Mouse (Mus musculus) C2C12 (cell line): ENCODE results near the gene Arfrp1. TPM values are rescaled to one million over a fixed set of nuclear protein-coding genes. Genes with fewer than 3 reads are reported as not detected.
A peak's percentile ranks its signal among the peaks of the same experiment; 100 is the strongest.

ENCODE experiments used
- H3K27me3 ChIP-seq: one replicate; pipeline ENCODE4 v1.6.1; 2011; ENCODE audit not compliant: control insufficient read depth, insufficient read depth, insufficient read length
- H3K36me3 ChIP-seq: one replicate; pipeline ENCODE4 v1.6.1; 2011; ENCODE audit not compliant: control insufficient read depth, insufficient read depth
- H3K4me3 ChIP-seq: one replicate; pipeline ENCODE4 v1.5.1; 2011; ENCODE audit warnings: mild to moderate bottlenecking, control low read depth; ENCODE audit not compliant: poor library complexity, insufficient read depth, severe bottlenecking
- H3K79me2 ChIP-seq: one replicate; pipeline ENCODE4 v1.6.1; 2011; ENCODE audit not compliant: control insufficient read depth, insufficient read depth
- H3K79me3 ChIP-seq: one replicate; pipeline ENCODE4 v1.6.1; 2011; ENCODE audit warnings: low read depth, control low read depth
- H3ac ChIP-seq: one replicate; pipeline ENCODE3; 2011; ENCODE audit warnings: low read depth; ENCODE audit not compliant: control insufficient read depth, insufficient read length
- CEBPB ChIP-seq: IDR thresholded peaks from one replicate; pipeline ENCODE4 v1.6.1; 2011; ENCODE audit warnings: low read depth, mild to moderate bottlenecking, control low read depth, moderate library complexity
- CTCF ChIP-seq: IDR thresholded peaks from one replicate; pipeline ENCODE4 v1.5.1; 2011; ENCODE audit not compliant: control insufficient read depth, insufficient read depth, insufficient read length
- FOSL1 ChIP-seq: IDR thresholded peaks from one replicate; pipeline ENCODE4 v1.8.0; 2011; ENCODE audit warnings: mild to moderate bottlenecking, low read length; ENCODE audit not compliant: poor library complexity, insufficient read depth, severe bottlenecking
- MAX ChIP-seq: IDR thresholded peaks from one replicate; pipeline ENCODE4 v1.6.1; 2011; ENCODE audit warnings: mild to moderate bottlenecking, control low read depth
- MYOD1 ChIP-seq: IDR thresholded peaks from one replicate; pipeline ENCODE4 v1.6.1; 2011; ENCODE audit warnings: low read depth; ENCODE audit not compliant: control insufficient read depth, insufficient read length
- MYOG ChIP-seq: IDR thresholded peaks from one replicate; pipeline ENCODE4 v1.6.1; 2011; ENCODE audit not compliant: control insufficient read depth, insufficient read length; ENCODE audit errors: extremely low read depth
- USF1 ChIP-seq: IDR thresholded peaks from one replicate; pipeline ENCODE4 v1.6.1; 2011; ENCODE audit warnings: low read depth, mild to moderate bottlenecking, control low read depth, moderate library complexity
- polyA plus RNA-seq: library from polyadenylated mRNA; unstranded; fragments of >200 nt; fragmentation: generic; extraction: Trizol; gene quantifications from one replicate; pipeline ENCODE4 v1.2.1, GENCODE M21; 2012; ENCODE audit warnings: missing spikeins

Gene Arfrp1
- polyA plus RNA-seq, 1 experiment: 45.9 TPM

- Histone ChIP-seq H3K79me2 (no peaks in the 10 kb centered on the region), H3K4me3 (no peak overlapping the region), H3K79me3 (no peaks in the 10 kb centered on the region), H3K27me3 (no peaks in the 10 kb centered on the region), H3ac (no peak overlapping the region), H3K36me3 (peaks cover 82% of the 10 kb centered on the region)
- TF ChIP-seq MYOG (no peak), MYOD1 (no peak), USF1 (no peak), MAX (no peak), CTCF (no peak), CEBPB (no peak), FOSL1 (no peak)
These were observed 22.4 kb downstream of the Arfrp1 start for GRCm38 (mm10) chr2:181342766-181343165.

- no peaks in the 10 kb centered on the region for H3K79me3 ChIP-seq
- H3K27me3 ChIP-seq: no peaks in the 10 kb centered on the region
- no peaks in the 10 kb centered on the region for H3K79me2 ChIP-seq
- TF ChIP-seq MYOG (no peak), USF1 (no peak), CTCF (no peak)
- no peak overlapping the region for H3K4me3 ChIP-seq
- peaks cover 79% of the 10 kb centered on the region for H3K36me3 ChIP-seq
- H3ac ChIP-seq: no peak overlapping the region
These were observed 24.8 kb downstream of the Arfrp1 start for GRCm38 (mm10) chr2:181340426-181340825.

DNA sequence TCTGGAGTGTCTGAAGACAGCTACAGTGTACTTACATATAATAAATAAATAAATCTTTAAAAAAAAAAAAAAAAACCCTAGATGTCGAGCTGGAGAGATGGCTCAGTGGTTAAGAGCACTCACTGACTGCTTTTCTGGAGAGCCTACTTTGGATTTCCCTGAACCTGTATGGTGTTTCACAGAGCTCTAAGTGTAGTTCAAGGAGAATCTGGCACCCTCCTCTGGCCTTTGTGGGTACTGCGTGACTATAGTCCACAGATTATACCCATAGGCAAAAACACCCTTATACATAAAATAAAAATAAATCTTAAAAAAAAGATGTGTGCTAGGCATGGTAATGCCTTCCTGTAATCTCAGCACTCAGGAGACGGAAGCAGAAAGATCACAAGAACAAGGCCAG is 31.2 kb downstream of the Arfrp1 start:
- no peak overlapping the region for H3K4me3 ChIP-seq
- peaks cover 1% of the 10 kb centered on the region for H3K79me3 ChIP-seq
- H3K36me3 ChIP-seq: peaks cover 87% of the 10 kb centered on the region
- no peak overlapping the region for H3ac ChIP-seq
- no peaks in the 10 kb centered on the region for H3K79me2 ChIP-seq
- TF ChIP-seq MYOD1 (no peak), MAX (no peak), FOSL1 (no peak), CEBPB (no peak), USF1 (no peak), CTCF (no peak), MYOG (no peak)
- H3K27me3 ChIP-seq: no peaks in the 10 kb centered on the region

GRCm38 (mm10) chr2:181332542-181332941 is 32.7 kb downstream of the Arfrp1 start:
- H3K79me3 ChIP-seq: peaks cover 1% of the 10 kb centered on the region
- no peaks in the 10 kb centered on the region for H3K27me3 ChIP-seq
- H3K36me3 ChIP-seq: peaks cover 88% of the 10 kb centered on the region
- no peaks in the 10 kb centered on the region for H3K79me2 ChIP-seq
- H3K4me3 ChIP-seq: no peak overlapping the region
- no peak for TF ChIP-seq CEBPB
- no peak for TF ChIP-seq MAX
- H3ac ChIP-seq: no peak overlapping the region

GRCm38 (mm10) chr2:181326098-181326497 is 39.1 kb downstream of the Arfrp1 start:
- Histone ChIP-seq H3K79me2 (peaks cover 13% of the 10 kb centered on the region), H3K27me3 (no peaks in the 10 kb centered on the region), H3ac (no peak overlapping the region), H3K79me3 (peaks cover 2% of the 10 kb centered on the region), H3K36me3 (peaks cover 97% of the 10 kb centered on the region), H3K4me3 (no peak overlapping the region)
- TF ChIP-seq CTCF: no peak
- TF ChIP-seq CEBPB: peak; percentile 73

DNA sequence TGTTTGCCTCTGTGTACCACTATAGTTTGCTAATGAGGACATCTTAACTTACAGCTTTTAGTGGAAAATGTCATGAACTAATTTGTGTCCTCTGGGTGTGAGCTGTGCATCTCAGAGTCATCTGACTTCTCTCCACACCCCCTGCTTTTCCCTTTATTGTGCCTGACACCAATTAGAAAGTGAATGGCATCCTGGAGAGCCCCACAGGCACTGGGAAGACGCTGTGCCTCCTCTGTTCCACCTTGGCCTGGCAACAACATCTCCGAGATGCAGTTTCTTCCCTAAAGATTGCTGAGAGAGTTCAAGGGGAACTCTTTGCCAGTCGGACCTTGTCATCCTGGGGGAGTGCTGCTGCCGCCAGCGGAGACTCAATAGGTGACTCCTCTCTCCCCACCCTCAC is 43.1 kb downstream of the Arfrp1 start:
- peaks cover 29% of the 10 kb centered on the region for H3K79me2 ChIP-seq
- H3K27me3 ChIP-seq: no peaks in the 10 kb centered on the region
- no peak for TF ChIP-seq USF1
- no peak for TF ChIP-seq MAX
- TF ChIP-seq MYOG: no peak
- TF ChIP-seq FOSL1: no peak
- no peak for TF ChIP-seq MYOD1
- H3K36me3 ChIP-seq: peaks cover 61% of the 10 kb centered on the region
- H3ac ChIP-seq: no peak overlapping the region
- H3K4me3 ChIP-seq: no peak overlapping the region
- peaks cover 12% of the 10 kb centered on the region for H3K79me3 ChIP-seq

- Histone ChIP-seq H3K79me3 (peaks cover 12% of the 10 kb centered on the region), H3K27me3 (no peaks in the 10 kb centered on the region), H3K79me2 (peaks cover 29% of the 10 kb centered on the region), H3ac (peak overlapping the region; percentile 78), H3K36me3 (peaks cover 41% of the 10 kb centered on the region), H3K4me3 (peak overlapping the region; percentile 65)
- TF ChIP-seq CEBPB (no peak), CTCF (no peak), USF1 (no peak), FOSL1 (no peak), MYOG (no peak), MYOD1 (no peak), MAX (no peak)
These were observed 45.1 kb downstream of the Arfrp1 start for GRCm38 (mm10) chr2:181320103-181320499.
